Mouse (Mus musculus) midbrain, postnatal 0 days (tissue): ENCODE measurements around the gene Spata5. TPM values are rescaled to one million over a fixed set of nuclear protein-coding genes. Genes with fewer than 3 reads are reported as not detected.

Source experiments
- ATAC-seq: fragments of 200-750 bp; cut with Nextera tagmentation; 2 replicates; pipeline ENCODE4 v1.8.0; 2017; ENCODE audit warnings: moderate number of reproducible peaks, mild to moderate bottlenecking, moderate TSS enrichment, moderate library complexity; ENCODE audit not compliant: low FRiP score
- DNase-seq: peaks from one replicate; pipeline ENCODE4 v3.0.0-alpha.2; 2015; ENCODE audit warnings: low spot score
- H3K27ac ChIP-seq: fragments of 300-500 bp; sonication (generic); 2 replicates; pipeline ENCODE4 v1.5.1; 2014; ENCODE audit warnings: low read depth, mild to moderate bottlenecking, low read length, mixed read lengths
- H3K27me3 ChIP-seq: fragments of 300-500 bp; sonication (generic); 2 replicates; pipeline ENCODE4 v1.6.1; 2014; ENCODE audit warnings: low read length, control low read depth, mixed read lengths; ENCODE audit not compliant: insufficient read depth
- H3K36me3 ChIP-seq: fragments of 300-500 bp; sonication (generic); 2 replicates; pipeline ENCODE4 v1.6.1; 2014; ENCODE audit warnings: low read length, control low read depth, mixed read lengths; ENCODE audit not compliant: insufficient read depth
- H3K4me1 ChIP-seq: fragments of 300-500 bp; sonication (generic); 2 replicates; pipeline ENCODE4 v1.6.1; 2014; ENCODE audit warnings: mild to moderate bottlenecking, control low read depth, antibody characterized with exemption, low read length, mixed read lengths; ENCODE audit not compliant: insufficient read depth
- H3K4me2 ChIP-seq: fragments of 300-500 bp; sonication (generic); 2 replicates; pipeline ENCODE4 v1.6.1; 2014; ENCODE audit warnings: low read depth, mild to moderate bottlenecking, low read length, mixed read lengths; ENCODE audit not compliant: poor library complexity, severe bottlenecking
- H3K4me3 ChIP-seq: fragments of 300-500 bp; sonication (generic); 2 replicates; pipeline ENCODE4 v1.5.1; 2014; ENCODE audit warnings: low read depth, mild to moderate bottlenecking, low read length, moderate library complexity
- H3K9ac ChIP-seq: fragments of 300-500 bp; sonication (generic); replicated peaks from 2 replicates; pipeline ENCODE4 v1.6.1; 2014; ENCODE audit warnings: mild to moderate bottlenecking, low read length, moderate library complexity, mixed read lengths; ENCODE audit not compliant: poor library complexity, severe bottlenecking
- H3K9me3 ChIP-seq: fragments of 300-500 bp; sonication (generic); 2 replicates; pipeline ENCODE4 v1.6.1; 2016; ENCODE audit warnings: low read length, control low read depth
- CTCF ChIP-seq: IDR thresholded peaks from 2 replicates; pipeline ENCODE4 v1.5.1; 2016; ENCODE audit warnings: antibody characterized with exemption, mild to moderate bottlenecking
- WGBS: fragments of 180-500 bp; shearing (Covaris S2); extraction: QIAGEN DNeasy Blood & Tissue Kit; methylation state at CpG from one replicate; pipeline ENCODE4 v1.1.7; 2014; 5-methylcytosine and 5-hydroxymethylcytosine counted together
- polyA plus RNA-seq: library from polyadenylated mRNA; unstranded; fragments of >200 nt; fragmentation: Nextera tagmentation; extraction: Ambion mirVana; gene quantifications from 2 replicates; pipeline ENCODE4 v1.2.1, GENCODE M21; 2015
- total RNA-seq: library from RNA; depleted of rRNA; stranded (reverse); fragments of >200 nt; gene quantifications from 2 replicates; pipeline ENCODE4 v1.2.3, GENCODE M21; 2014

Spata5 gene
- total and polyA plus RNA-seq, 2 experiments from 2014 or later: 18.9 to 19.5 TPM

DNA sequence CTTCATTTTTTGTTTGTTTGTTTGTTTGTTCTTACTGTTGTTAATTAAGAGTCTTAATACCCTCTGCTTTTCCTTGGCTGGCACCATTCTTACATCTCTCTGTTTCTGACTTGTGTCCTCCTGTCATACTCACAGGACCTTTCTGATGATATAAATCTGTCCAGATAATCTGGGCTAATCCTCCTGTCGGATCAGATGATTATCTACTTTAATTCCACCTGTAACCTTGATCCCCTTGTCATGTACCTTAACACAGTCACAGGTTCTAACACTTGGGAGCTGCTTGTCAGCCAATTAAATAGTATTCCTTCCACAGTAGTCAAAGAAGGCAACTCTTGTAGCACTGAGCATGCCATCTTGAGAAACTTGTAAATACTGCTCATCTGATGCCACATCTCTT is 131.8 kb downstream of the Spata5 start:
- no peak overlapping the region for H3K9ac ChIP-seq
- ATAC-seq (no peak), DNase-seq (no peak)
- no peaks in the 10 kb centered on the region for H3K27me3 ChIP-seq
- 77% methylated on average over 1 of the region's 1 CpGs for WGBS
- no peak overlapping the region for H3K4me3 ChIP-seq
- H3K9me3 ChIP-seq: no peaks in the 10 kb centered on the region
- no peaks in the 10 kb centered on the region for H3K4me1 ChIP-seq
- no peaks in the 10 kb centered on the region for H3K36me3 ChIP-seq
- no peak for TF ChIP-seq CTCF
- no peak overlapping the region for H3K27ac ChIP-seq
- no peak overlapping the region for H3K4me2 ChIP-seq

- no peaks in the 10 kb centered on the region for H3K4me1 ChIP-seq
- H3K27me3 ChIP-seq: no peaks in the 10 kb centered on the region
- 92% methylated on average over 3 of the region's 3 CpGs for WGBS
- no peak overlapping the region for H3K4me2 ChIP-seq
- no peak overlapping the region for H3K4me3 ChIP-seq
- DNase-seq (no peak), ATAC-seq (no peak)
- no peaks in the 10 kb centered on the region for H3K36me3 ChIP-seq
- no peaks in the 10 kb centered on the region for H3K9me3 ChIP-seq
- H3K9ac ChIP-seq: no peak overlapping the region
- H3K27ac ChIP-seq: no peak overlapping the region
- TF ChIP-seq CTCF: no peak
These were observed 132.5 kb downstream of the Spata5 start for GRCm38 (mm10) chr3:37552244-37552643.

GRCm38 (mm10) chr3:37553371-37554033 is 133.8 kb downstream of the Spata5 start:
- H3K9me3 ChIP-seq: no peaks in the 10 kb centered on the region
- TF ChIP-seq CTCF: no peak

GRCm38 (mm10) chr3:37556412-37557113 is 136.9 kb downstream of the Spata5 start:
- 78% methylated on average over 7 of the region's 7 CpGs for WGBS
- DNase-seq: no peak

More at GRCm38 (mm10) chr3:37553371-37554033, 133.8 kb downstream of the Spata5 start:
- DNase-seq: no peak
- H3K27ac ChIP-seq: no peak overlapping the region
- H3K36me3 ChIP-seq: no peaks in the 10 kb centered on the region
- no peak overlapping the region for H3K9ac ChIP-seq
- H3K4me2 ChIP-seq: no peak overlapping the region
- H3K4me3 ChIP-seq: no peak overlapping the region
- ATAC-seq: no peak
- 94% methylated on average over 1 of the region's 1 CpGs for WGBS
- no peaks in the 10 kb centered on the region for H3K27me3 ChIP-seq
- H3K4me1 ChIP-seq: no peaks in the 10 kb centered on the region

DNA sequence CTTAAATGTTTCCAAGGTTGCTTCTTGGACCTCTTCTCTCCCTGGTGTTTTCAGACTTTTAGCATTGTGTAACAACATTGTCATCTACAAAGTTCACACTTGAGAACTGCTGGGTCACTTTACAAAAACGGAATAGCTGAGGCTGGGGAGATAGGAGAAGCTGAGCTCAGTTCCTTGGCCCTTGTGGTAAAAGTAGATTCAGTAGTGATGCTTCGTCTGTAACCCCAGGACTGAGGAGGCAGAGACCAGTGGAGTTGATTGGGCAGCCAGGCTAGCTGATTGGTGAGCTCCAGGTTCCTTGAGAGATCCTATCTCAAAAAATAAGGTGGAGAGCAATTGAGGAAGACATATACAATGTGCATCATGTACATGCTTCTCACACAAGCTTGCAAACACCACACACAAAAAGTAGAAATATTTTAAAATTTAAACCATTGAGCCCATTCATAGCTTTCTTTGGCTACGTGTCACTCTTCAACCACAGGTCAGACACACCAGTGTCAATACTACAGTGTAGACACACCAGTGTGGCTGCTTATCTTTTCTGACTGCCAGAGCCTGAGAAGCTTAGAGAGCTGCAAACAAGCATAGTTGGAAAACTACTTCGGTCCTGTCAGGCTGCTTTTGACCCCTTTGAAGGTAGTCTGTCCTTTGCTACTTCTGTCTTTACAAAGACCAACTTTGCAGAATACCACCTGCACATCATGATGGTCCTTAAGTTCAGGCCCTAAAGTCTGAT is 138.2 kb downstream of the Spata5 start:
- no peak for ATAC-seq
- Histone ChIP-seq H3K9ac (no peak overlapping the region), H3K4me2 (no peak overlapping the region), H3K36me3 (no peaks in the 10 kb centered on the region), H3K4me1 (no peaks in the 10 kb centered on the region), H3K27me3 (no peaks in the 10 kb centered on the region), H3K27ac (no peak overlapping the region), H3K4me3 (no peak overlapping the region), H3K9me3 (no peaks in the 10 kb centered on the region)
- no peak for DNase-seq
- 93% methylated on average over 4 of the region's 4 CpGs for WGBS
- TF ChIP-seq CTCF: no peak

More at GRCm38 (mm10) chr3:37556412-37557113, 136.9 kb downstream of the Spata5 start:
- Histone ChIP-seq H3K4me2 (no peak overlapping the region), H3K9me3 (no peaks in the 10 kb centered on the region), H3K27ac (no peak overlapping the region), H3K9ac (no peak overlapping the region), H3K27me3 (no peaks in the 10 kb centered on the region), H3K4me3 (no peak overlapping the region), H3K36me3 (no peaks in the 10 kb centered on the region), H3K4me1 (no peaks in the 10 kb centered on the region)
- ATAC-seq: no peak
- TF ChIP-seq CTCF: no peak

GRCm38 (mm10) chr3:37559339-37559738 is 139.6 kb downstream of the Spata5 start:
- Histone ChIP-seq H3K27me3 (no peaks in the 10 kb centered on the region), H3K9me3 (no peaks in the 10 kb centered on the region), H3K27ac (no peak overlapping the region), H3K4me3 (no peak overlapping the region), H3K36me3 (no peaks in the 10 kb centered on the region), H3K9ac (no peak overlapping the region), H3K4me2 (no peak overlapping the region), H3K4me1 (no peaks in the 10 kb centered on the region)
- ATAC-seq: no peak
- WGBS: 80% methylated on average over 2 of the region's 2 CpGs
- no peak for DNase-seq
- no peak for TF ChIP-seq CTCF
